Mouse (Mus musculus) gastrocnemius, adult 2 months (tissue): ENCODE results near the gene Ptchd1. TPM values are rescaled to one million over a fixed set of nuclear protein-coding genes. Genes with fewer than 3 reads are reported as not detected.

ENCODE experiments used
- DNase-seq: peaks from one replicate; pipeline ENCODE4 v3.0.0; 2022
- H3K27ac ChIP-seq: fragments of 200-600 bp; 2 replicates; pipeline ENCODE4 v1.8.1; 2022; ENCODE audit warnings: mild to moderate bottlenecking
- H3K4me3 ChIP-seq: fragments of 200-600 bp; 2 replicates; pipeline ENCODE4 v1.8.1; 2022; ENCODE audit warnings: mild to moderate bottlenecking, moderate library complexity
- CTCF ChIP-seq: fragments of 200-600 bp; IDR thresholded peaks from 2 replicates; pipeline ENCODE4 v1.8.1; 2022; ENCODE audit warnings: antibody characterized with exemption, mild to moderate bottlenecking, moderate library complexity
- intact Hi-C: fragments of 180-260 bp; cut with DNase I; formaldehyde crosslinking; loops from one replicate; pipeline ENCODE4 v1.15.1; 2025
- long read RNA-seq, 2 experiments: library from polyadenylated mRNA; stranded (forward); transcript quantifications; one replicate each; pipeline ENCODE4 v2.0.0; 2021
- total RNA-seq, 2 experiments: library from RNA; stranded (reverse); gene quantifications; 2 replicates each; pipeline ENCODE4 v1.2.3; 2021

The Ptchd1 gene
- total RNA-seq: under 1 TPM; 0.20 TPM
- long read RNA-seq, experiment 1: 0 reads
- long read RNA-seq, experiment 2: 0 reads

DNA sequence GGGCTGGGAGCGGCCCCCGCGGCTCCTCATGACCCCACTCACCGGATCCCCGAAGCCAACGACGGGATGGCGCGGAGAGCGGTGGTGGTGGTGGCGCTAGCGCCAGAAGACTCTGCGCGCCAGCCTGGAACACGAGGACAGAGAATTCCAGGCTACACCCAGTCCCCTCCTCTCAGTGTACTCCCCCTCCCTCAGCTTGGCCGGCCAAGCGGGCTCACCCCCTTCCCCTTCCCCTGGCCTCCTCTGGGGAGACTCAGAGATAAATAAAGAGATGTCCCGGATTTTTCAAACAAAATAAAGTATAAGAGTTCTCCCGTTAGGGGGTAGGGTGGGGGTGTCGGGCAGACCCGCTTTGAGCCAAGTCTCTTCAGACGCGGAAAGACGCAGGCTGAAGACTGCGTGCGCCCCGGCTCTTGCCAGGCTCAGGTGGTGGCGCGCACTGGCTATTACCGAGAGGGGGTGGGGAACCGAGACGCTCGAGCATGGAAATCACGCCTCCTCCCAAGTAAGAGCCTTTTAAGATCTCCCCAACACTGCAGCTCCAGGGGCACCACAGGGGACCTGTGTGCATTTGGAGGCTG lies at the start of gene Ptchd1:
Gene Ptchd1 (minus strand): TSS at position 114 of the 581 bp plus-strand sequence.
- DNase-seq: no peak
- intact Hi-C loops: no loop called here
- Histone ChIP-seq H3K4me3 (peak within 1 kb of the TSS; percentile 64), H3K27ac (no peak within 1 kb of the TSS)
- TF ChIP-seq CTCF: no peak

DNA sequence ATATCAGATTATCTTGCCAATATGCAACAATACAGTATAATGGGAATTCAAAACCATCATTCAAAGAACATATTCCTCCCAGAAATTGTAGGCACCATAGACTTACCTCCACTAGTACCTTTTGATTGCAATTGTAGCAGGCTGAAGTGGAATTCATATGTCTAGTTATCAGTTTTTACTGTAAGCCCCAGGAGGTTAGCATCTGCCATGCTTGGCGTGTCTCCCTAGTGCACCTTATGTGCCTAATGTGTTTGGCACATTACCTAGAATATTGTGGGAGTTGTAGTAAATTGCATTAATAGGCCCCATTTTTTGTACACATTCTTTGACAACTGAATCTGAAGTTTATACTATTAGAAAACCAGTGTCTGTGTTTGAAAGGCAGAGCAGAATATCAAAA lies 34.4 kb upstream of the Ptchd1 start:
- H3K27ac ChIP-seq: no peak overlapping the region
- intact Hi-C loops: no loop called here
- no peak overlapping the region for H3K4me3 ChIP-seq
- no peak for DNase-seq
- no peak for TF ChIP-seq CTCF

- intact Hi-C loops: no loop called here
- Histone ChIP-seq H3K27ac (no peak overlapping the region), H3K4me3 (no peak overlapping the region)
- no peak for DNase-seq
- no peak for TF ChIP-seq CTCF
Observed at GRCm38 (mm10) chrX:155645975-155646374, 22.4 kb upstream of the Ptchd1 start.

DNA sequence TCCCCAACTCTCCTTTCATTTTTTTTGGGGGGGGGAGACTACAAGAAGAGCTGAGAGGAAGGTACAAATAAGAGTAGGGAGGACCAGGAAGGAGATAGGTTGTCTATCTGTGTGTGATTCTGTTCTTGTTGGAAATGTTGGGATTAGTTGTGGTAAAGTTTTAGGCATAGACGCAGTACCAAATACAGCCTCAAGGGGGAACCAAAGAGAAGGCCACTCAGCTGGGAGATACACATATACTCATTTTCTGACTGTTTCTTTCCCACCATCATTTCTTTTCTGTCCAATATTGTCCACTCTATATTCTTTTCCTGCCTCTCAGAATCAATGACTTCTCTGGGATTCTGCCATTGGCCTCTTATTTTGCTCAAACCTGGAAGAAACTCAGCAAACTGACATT lies 20.4 kb upstream of the Ptchd1 start:
- H3K4me3 ChIP-seq: no peak overlapping the region
- intact Hi-C loops: no loop called here
- no peak overlapping the region for H3K27ac ChIP-seq
- peak; percentile 10 for DNase-seq
- TF ChIP-seq CTCF: peak; percentile 67

- no peak for DNase-seq
- H3K27ac ChIP-seq: no peak overlapping the region
- H3K4me3 ChIP-seq: no peak overlapping the region
- TF ChIP-seq CTCF: no peak
- intact Hi-C loops: no loop called here
Observed at GRCm38 (mm10) chrX:155625671-155626196, 2.1 kb upstream of the Ptchd1 start.

GRCm38 (mm10) chrX:155624895-155625294 lies 1.3 kb upstream of the Ptchd1 start:
- no peak for TF ChIP-seq CTCF
- intact Hi-C loops: no loop called here
- no peak for DNase-seq
- Histone ChIP-seq H3K4me3 (peak overlapping the region; percentile 64), H3K27ac (no peak overlapping the region)

DNA sequence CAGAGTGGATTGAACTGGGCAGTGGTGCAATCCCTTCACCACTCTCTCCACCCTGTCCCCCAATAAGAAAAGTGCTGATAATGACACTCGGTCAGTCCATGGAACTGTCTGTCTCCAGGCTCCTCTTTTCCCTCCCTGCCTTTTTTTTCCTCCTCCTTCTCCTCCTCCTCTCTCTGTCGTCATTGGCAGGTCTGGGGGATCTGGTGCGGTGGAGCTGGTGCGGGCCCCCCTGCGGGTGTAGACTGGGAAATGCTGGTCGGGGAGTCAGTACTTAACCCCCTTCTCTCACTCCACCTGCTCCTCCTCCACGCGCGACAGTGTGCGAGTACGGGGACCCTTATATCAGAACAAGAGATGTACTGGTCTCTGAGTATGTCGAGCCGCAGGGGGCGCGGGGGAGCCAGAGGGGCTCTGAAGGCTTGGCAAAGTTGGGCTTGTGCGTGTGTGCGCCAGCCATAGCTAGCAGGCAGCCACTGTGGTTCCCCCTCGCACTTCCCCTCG lies 777 bp upstream of the Ptchd1 start, which contains the start of gene Gm15155:
Gene Gm15155 (plus strand): TSS at position 401 of the 501 bp plus-strand sequence.
- no peak for TF ChIP-seq CTCF
- H3K27ac ChIP-seq: no peak within 1 kb of the TSS
- H3K4me3 ChIP-seq: peak within 1 kb of the TSS; percentile 64
- intact Hi-C loops: no loop called here
- DNase-seq: peak; percentile 7

- peak overlapping the region; percentile 64 for H3K4me3 ChIP-seq
- intact Hi-C loops: no loop called here
- DNase-seq: peak; percentile 8
- no peak overlapping the region for H3K27ac ChIP-seq
- TF ChIP-seq CTCF: no peak
Observed at GRCm38 (mm10) chrX:155622961-155623599, 534 bp downstream of the Ptchd1 start.

DNA sequence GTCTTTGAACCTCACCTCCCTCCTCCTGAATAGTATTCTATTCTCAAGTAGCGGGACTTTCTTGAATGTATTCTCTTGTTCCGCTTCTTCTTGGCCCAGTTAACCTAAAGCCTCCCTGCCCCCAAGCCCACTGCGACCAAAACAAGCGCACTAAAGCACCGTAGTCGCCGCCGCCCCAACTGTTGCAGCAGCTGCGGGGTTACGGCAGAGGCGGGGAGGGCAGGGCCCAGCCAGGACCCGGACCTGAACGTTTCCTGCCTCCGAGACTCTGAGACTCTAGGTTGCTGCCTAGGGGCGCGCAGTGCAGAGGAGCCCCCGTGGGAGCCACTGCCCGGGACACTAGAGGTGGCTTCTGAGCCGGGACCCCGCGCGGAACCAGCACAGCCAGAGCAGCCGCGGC lies 1.1 kb downstream of the Ptchd1 start:
- Histone ChIP-seq H3K4me3 (peak overlapping the region; percentile 64), H3K27ac (no peak overlapping the region)
- intact Hi-C loops: no loop called here
- DNase-seq: peak; percentile 15
- no peak for TF ChIP-seq CTCF

- intact Hi-C loops: no loop called here
- Histone ChIP-seq H3K4me3 (no peak overlapping the region), H3K27ac (no peak overlapping the region)
- TF ChIP-seq CTCF: no peak
- DNase-seq: no peak
Observed at GRCm38 (mm10) chrX:155601196-155601595, 22.4 kb downstream of the Ptchd1 start.

- no peak for TF ChIP-seq CTCF
- H3K4me3 ChIP-seq: no peak overlapping the region
- no peak for DNase-seq
- no peak overlapping the region for H3K27ac ChIP-seq
- intact Hi-C loops: no loop called here
Observed at GRCm38 (mm10) chrX:155596390-155596789, 27.2 kb downstream of the Ptchd1 start.

- no peak for TF ChIP-seq CTCF
- intact Hi-C loops: no loop called here
- no peak for DNase-seq
Observed at GRCm38 (mm10) chrX:155594685-155595084, 28.9 kb downstream of the Ptchd1 start.

GRCm38 (mm10) chrX:155592467-155592866 lies 31.1 kb downstream of the Ptchd1 start:
- H3K4me3 ChIP-seq: no peak overlapping the region
- intact Hi-C loops: no loop called here
- H3K27ac ChIP-seq: no peak overlapping the region
- TF ChIP-seq CTCF: no peak
- DNase-seq: no peak

More at GRCm38 (mm10) chrX:155594685-155595084, 28.9 kb downstream of the Ptchd1 start:
- no peak overlapping the region for H3K27ac ChIP-seq
- no peak overlapping the region for H3K4me3 ChIP-seq

- no peak for DNase-seq
- H3K27ac ChIP-seq: no peak overlapping the region
- H3K4me3 ChIP-seq: no peak overlapping the region
- intact Hi-C loops: no loop called here
- TF ChIP-seq CTCF: no peak
Observed at GRCm38 (mm10) chrX:155591490-155591889, 32.1 kb downstream of the Ptchd1 start.
